Mouse (Mus musculus): ENCODE data around the gene Gm20715.
"Not testable (repeated sequence)": the region's sequence is repeated elsewhere in the genome, so short reads cannot be mapped to it uniquely, and the experiment has no call there.

The Gm20715 gene

GRCm38 (mm10) chr7:6430342-6430741 is 20.3 kb downstream of the Gm20715 start:
- peak; percentile 26 for DNase-seq

- no peak for DNase-seq
Observed at GRCm38 (mm10) chr7:6438388-6438787, 28.3 kb downstream of the Gm20715 start, which contains the start of gene Olfr1344. Gene Olfr1344 (plus strand): TSS chr7:6438688.

DNA sequence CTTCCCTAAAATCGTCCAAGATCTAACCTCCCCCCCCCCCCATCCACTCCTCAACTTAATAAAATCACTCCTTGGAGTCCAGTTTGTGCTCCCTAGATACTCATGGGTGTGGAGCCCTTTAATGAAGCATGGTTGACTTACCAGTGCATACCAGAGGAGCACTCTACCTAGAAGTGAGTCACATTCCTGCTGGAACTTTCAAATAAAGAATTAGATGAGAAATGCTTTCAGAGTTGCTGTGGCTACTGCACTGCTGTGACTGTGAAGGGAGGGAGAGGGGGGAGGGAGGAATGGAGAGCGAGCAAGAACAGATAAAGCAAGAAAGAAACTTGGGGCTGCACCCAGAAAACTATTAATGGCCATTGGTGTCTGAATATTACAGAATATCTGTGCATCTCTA is 31.1 kb downstream of the Gm20715 start:
- no peak for DNase-seq

DNA sequence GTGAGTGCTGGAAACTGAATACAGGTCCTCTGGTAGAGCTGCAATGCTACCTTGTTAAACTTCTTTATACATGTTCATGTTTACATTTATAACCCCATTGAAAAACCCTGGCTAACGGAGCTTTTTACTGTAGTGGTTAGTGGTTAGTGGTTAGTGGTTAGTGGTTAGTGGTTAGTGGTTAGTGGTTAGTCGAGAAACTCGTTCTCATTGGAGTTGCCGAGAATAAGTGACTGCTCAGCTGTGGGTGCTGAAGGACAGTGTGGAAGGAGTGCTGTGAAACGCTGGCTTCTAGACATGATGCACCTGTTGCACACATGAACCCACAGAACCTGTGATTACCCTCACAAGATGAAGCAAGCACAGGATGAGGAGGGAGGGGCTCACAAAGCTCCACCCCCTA is 37.7 kb downstream of the Gm20715 start:
- DNase-seq, result no peak

- DNase-seq, result no peak
Observed at GRCm38 (mm10) chr7:6455868-6456267, 45.8 kb downstream of the Gm20715 start, which contains the start of gene Olfr1336. Gene Olfr1336 (plus strand): TSS chr7:6456168.

GRCm38 (mm10) chr7:6456399-6456798 is 46.3 kb downstream of the Gm20715 start:
- DNase-seq, result no peak

DNA sequence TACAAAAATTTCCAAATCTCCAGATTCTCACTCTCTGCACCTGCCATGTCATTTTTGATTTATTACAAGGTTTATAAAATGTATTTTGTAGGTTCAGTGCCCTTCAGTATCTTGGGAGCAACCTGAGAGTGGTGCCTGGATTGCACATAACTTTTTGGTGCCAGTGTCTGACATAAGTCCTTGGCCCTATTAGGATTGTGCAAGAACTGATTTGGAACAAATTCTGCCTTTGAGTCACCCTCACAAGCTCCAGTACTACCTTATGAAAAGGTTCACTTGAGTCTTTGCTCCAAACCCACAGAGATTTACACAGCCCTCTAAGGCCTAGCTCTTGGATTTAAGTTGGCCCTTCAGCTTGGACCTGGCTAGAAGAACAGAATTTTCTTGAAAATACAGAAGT is 56.9 kb downstream of the Gm20715 start, which contains the start of gene Olfr1346:
Olfr1346 (plus strand) TSS at position 151 of the 400 bp plus-strand sequence.
- no peak for DNase-seq

GRCm38 (mm10) chr7:6477633-6478032 is 67.6 kb downstream of the Gm20715 start:
- DNase-seq, result not testable (repeated sequence)

DNA sequence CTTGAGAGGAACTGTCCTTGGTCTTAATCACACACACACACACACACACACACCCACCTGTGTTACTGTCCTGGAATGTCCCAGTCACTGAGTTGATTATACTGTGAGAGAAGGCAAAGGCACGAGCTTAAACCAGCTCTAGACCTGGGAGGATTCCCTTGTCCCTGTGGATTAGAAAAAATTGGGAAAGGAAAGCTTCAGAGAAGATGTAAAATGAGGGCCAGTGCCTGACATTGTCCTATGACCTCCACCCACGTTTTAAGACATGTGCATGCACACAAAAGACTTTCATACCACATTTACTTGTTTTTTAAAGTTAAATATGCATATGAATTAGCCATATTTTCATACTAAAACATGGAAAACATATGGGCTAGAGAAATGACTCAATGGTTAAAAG is 76.8 kb downstream of the Gm20715 start, which contains the start of gene Olfr5:
Olfr5 (minus strand) TSS at position 101 of the 400 bp plus-strand sequence.
- no peak for DNase-seq

All from right cerebral cortex, postnatal 14 days (tissue).